Mouse (Mus musculus) lung, embryonic 14.5 days (tissue): ENCODE results near the gene Strn4. TPM values are rescaled to one million over a fixed set of nuclear protein-coding genes. Genes with fewer than 3 reads are reported as not detected.

Experiments used
- ATAC-seq: fragments of 200-750 bp; cut with Nextera tagmentation; 2 replicates; pipeline ENCODE4 v1.8.0; 2017; ENCODE audit warnings: mild to moderate bottlenecking, moderate TSS enrichment, moderate library complexity; ENCODE audit not compliant: insufficient read depth
- DNase-seq: peaks from one replicate; pipeline ENCODE4 v3.0.0-alpha.2; 2015
- H3K27ac ChIP-seq: fragments of 300-500 bp; sonication (generic); 2 replicates; pipeline ENCODE4 v1.5.1; 2014; ENCODE audit warnings: low read depth, mild to moderate bottlenecking, moderate library complexity
- H3K27me3 ChIP-seq: fragments of 300-500 bp; sonication (generic); 2 replicates; pipeline ENCODE4 v1.6.1; 2014; ENCODE audit warnings: low read length, control low read depth; ENCODE audit not compliant: insufficient read depth
- H3K36me3 ChIP-seq: fragments of 300-500 bp; sonication (generic); 2 replicates; pipeline ENCODE4 v1.6.1; 2014; ENCODE audit warnings: control low read depth; ENCODE audit not compliant: insufficient read depth
- H3K4me1 ChIP-seq: fragments of 300-500 bp; sonication (generic); 2 replicates; pipeline ENCODE4 v1.6.1; 2014; ENCODE audit warnings: antibody characterized with exemption, control low read depth; ENCODE audit not compliant: insufficient read depth
- H3K4me2 ChIP-seq: fragments of 300-500 bp; sonication (generic); 2 replicates; pipeline ENCODE4 v1.6.1; 2014; ENCODE audit warnings: mild to moderate bottlenecking
- H3K4me3 ChIP-seq: fragments of 300-500 bp; sonication (generic); 2 replicates; pipeline ENCODE4 v1.5.1; 2014; ENCODE audit warnings: low read depth, low read length
- H3K9ac ChIP-seq: fragments of 300-500 bp; sonication (generic); 2 replicates; pipeline ENCODE4 v1.6.1; 2014
- H3K9me3 ChIP-seq: fragments of 300-500 bp; sonication (generic); 2 replicates; pipeline ENCODE4 v1.6.1; 2016; ENCODE audit warnings: low read depth, low read length, control low read depth
- CTCF ChIP-seq: IDR thresholded peaks from 2 replicates; pipeline ENCODE4 v1.5.1; 2016; ENCODE audit warnings: antibody characterized with exemption, low read depth
- WGBS: fragments of 180-500 bp; shearing (Covaris S2); extraction: QIAGEN DNeasy Blood & Tissue Kit; methylation state at CpG from one replicate; pipeline ENCODE4 v1.1.7; 2014; 5-methylcytosine and 5-hydroxymethylcytosine counted together
- polyA plus RNA-seq: library from polyadenylated mRNA; unstranded; fragments of >200 nt; fragmentation: Nextera tagmentation; extraction: Ambion mirVana; gene quantifications from 2 replicates; pipeline ENCODE4 v1.2.1, GENCODE M21; 2014

The Strn4 gene
- polyA plus RNA-seq, 1 experiment from 2014 or later = 134 TPM

GRCm38 (mm10) chr7:16817693-16818092 lies 2.0 kb downstream of the Strn4 start:
- 39% methylated on average over 3 of the region's 3 CpGs for WGBS
- Histone ChIP-seq H3K36me3 (peaks cover 32% of the 10 kb centered on the region), H3K4me3 (peak overlapping the region; percentile 99), H3K4me1 (peaks cover 30% of the 10 kb centered on the region), H3K27me3 (no peaks in the 10 kb centered on the region), H3K9ac (peak overlapping the region; percentile 100), H3K9me3 (no peaks in the 10 kb centered on the region), H3K27ac (no peak overlapping the region), H3K4me2 (peak overlapping the region; percentile 97)
- ATAC-seq = no peak
- TF ChIP-seq CTCF = no peak
- peak; percentile 22 for DNase-seq

DNA sequence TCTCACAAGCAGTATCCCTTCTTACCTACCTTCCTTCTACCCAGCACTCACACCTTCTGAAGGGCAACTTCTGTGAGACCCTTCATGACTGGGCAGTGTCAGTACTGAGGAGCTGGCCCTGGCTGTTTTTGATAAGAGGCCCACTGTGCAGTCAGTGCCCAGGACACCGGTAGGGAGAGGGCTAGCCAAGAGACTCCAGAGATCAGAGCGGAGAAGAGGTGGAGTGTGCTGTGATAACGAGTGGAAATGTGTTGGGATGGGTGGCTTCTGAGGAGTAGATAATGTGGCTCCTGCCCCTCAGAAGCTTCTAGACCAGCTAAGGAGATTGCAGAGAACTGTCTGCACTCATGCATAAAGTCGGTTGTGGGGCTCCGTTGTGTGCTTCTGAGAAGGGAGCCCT lies 4.1 kb downstream of the Strn4 start:
- Histone ChIP-seq H3K4me1 (peaks cover 30% of the 10 kb centered on the region), H3K9ac (no peak overlapping the region), H3K27me3 (no peaks in the 10 kb centered on the region), H3K9me3 (no peaks in the 10 kb centered on the region), H3K4me2 (no peak overlapping the region), H3K36me3 (peaks cover 42% of the 10 kb centered on the region), H3K27ac (no peak overlapping the region), H3K4me3 (no peak overlapping the region)
- ATAC-seq (no peak), DNase-seq (no peak)
- 82% methylated on average over 5 of the region's 5 CpGs for WGBS
- no peak for TF ChIP-seq CTCF

- no peak for TF ChIP-seq CTCF
- Histone ChIP-seq H3K27ac (no peak overlapping the region), H3K9me3 (no peaks in the 10 kb centered on the region), H3K4me2 (no peak overlapping the region), H3K9ac (no peak overlapping the region), H3K4me1 (peaks cover 28% of the 10 kb centered on the region), H3K4me3 (no peak overlapping the region), H3K36me3 (peaks cover 44% of the 10 kb centered on the region), H3K27me3 (no peaks in the 10 kb centered on the region)
- no peak for DNase-seq
- ATAC-seq = no peak
- 62% methylated on average over 5 of the region's 5 CpGs for WGBS
Measured at GRCm38 (mm10) chr7:16820271-16820763, 4.6 kb downstream of the Strn4 start.

DNA sequence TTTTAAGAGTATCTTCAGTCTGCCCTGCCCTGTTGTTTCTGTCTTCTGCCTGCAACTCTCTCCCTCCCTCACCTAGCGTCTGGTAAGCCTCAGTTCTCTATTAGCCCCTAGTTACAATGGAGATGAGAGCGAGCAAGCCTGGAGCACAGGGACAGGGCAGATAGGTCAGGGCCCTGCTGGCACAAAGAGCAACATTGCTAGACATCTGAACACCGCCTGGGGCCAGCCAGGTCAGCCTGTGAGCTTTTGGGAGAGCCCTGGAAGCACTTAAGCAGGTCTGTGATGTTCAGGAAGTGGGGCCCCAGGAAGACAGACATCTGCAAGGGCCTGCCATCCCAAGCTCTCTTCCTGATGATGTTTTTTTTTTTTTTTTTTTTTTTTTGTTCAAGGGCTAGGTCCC lies 5.4 kb downstream of the Strn4 start:
- H3K27ac ChIP-seq = no peak overlapping the region
- WGBS = 56% methylated on average over 3 of the region's 3 CpGs
- H3K9me3 ChIP-seq = no peaks in the 10 kb centered on the region
- H3K36me3 ChIP-seq = peaks cover 52% of the 10 kb centered on the region
- H3K4me2 ChIP-seq = no peak overlapping the region
- no peak for TF ChIP-seq CTCF
- DNase-seq = no peak
- H3K4me1 ChIP-seq = peaks cover 23% of the 10 kb centered on the region
- no peaks in the 10 kb centered on the region for H3K27me3 ChIP-seq
- H3K9ac ChIP-seq = no peak overlapping the region
- H3K4me3 ChIP-seq = no peak overlapping the region
- ATAC-seq = no peak

DNA sequence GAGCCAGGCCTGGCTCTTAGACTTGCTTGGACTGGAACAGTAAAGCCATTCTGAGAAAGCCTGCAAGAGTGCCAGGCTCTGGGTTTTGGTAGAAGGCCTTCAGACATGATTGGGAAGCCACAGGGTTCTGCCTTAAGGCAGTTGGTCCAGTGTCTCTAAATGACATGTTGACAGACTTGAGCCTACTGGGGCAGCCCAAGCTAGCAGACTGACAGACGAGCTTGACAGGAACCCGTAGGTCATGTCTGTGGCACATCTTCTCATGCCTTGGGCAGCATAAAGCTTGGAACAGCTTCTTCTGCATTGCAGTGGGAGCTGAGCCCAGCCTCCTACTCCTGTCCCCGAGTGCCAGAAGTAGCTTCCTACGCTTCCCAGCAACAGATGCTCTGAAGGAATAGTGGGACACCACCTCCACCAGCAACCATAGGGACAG lies 6.0 kb downstream of the Strn4 start:
- DNase-seq (no peak), ATAC-seq (no peak)
- Histone ChIP-seq H3K27ac (no peak overlapping the region), H3K4me2 (no peak overlapping the region), H3K36me3 (peaks cover 58% of the 10 kb centered on the region), H3K4me1 (peaks cover 23% of the 10 kb centered on the region), H3K9ac (no peak overlapping the region), H3K27me3 (no peaks in the 10 kb centered on the region), H3K4me3 (no peak overlapping the region), H3K9me3 (no peaks in the 10 kb centered on the region)
- TF ChIP-seq CTCF = no peak
- WGBS = 74% methylated on average over 4 of the region's 4 CpGs

DNA sequence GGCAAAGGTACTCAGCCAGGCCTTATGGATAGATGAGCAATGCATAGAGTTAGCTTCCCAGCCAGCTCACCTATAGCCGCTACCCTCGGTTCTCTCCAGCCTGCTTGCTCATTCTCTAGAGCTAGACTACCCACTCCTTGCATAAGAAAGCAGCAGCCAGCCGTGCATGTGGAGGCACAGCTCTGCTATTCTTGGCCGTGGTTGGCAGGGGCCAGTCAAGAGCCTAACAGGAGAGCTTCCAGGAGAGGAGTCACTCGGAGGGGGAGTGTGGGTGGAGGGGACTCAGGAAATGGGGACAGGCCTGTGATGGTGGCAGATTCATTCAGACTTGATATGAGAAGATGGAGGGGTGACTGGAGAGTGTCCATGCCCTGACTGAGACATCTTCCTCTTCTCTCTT lies 8.0 kb downstream of the Strn4 start:
- no peak for ATAC-seq
- WGBS = 77% methylated on average over 5 of the region's 5 CpGs
- DNase-seq = no peak
- Histone ChIP-seq H3K9me3 (no peaks in the 10 kb centered on the region), H3K27ac (no peak overlapping the region), H3K36me3 (peaks cover 79% of the 10 kb centered on the region), H3K4me3 (no peak overlapping the region), H3K4me2 (no peak overlapping the region), H3K27me3 (no peaks in the 10 kb centered on the region), H3K9ac (no peak overlapping the region), H3K4me1 (peaks cover 7% of the 10 kb centered on the region)
- no peak for TF ChIP-seq CTCF

- Histone ChIP-seq H3K36me3 (peaks cover 92% of the 10 kb centered on the region), H3K4me2 (no peak overlapping the region), H3K27ac (no peak overlapping the region), H3K4me1 (no peaks in the 10 kb centered on the region; the same call in 1 of the 2 replicates), H3K27me3 (no peaks in the 10 kb centered on the region), H3K9me3 (no peaks in the 10 kb centered on the region), H3K4me3 (no peak overlapping the region), H3K9ac (no peak overlapping the region)
- peak; percentile 44 for TF ChIP-seq CTCF
- 79% methylated on average over 10 of the region's 10 CpGs for WGBS
- ATAC-seq (no peak), DNase-seq (peak; percentile 52)
Measured at GRCm38 (mm10) chr7:16825785-16826184, 10.1 kb downstream of the Strn4 start.

DNA sequence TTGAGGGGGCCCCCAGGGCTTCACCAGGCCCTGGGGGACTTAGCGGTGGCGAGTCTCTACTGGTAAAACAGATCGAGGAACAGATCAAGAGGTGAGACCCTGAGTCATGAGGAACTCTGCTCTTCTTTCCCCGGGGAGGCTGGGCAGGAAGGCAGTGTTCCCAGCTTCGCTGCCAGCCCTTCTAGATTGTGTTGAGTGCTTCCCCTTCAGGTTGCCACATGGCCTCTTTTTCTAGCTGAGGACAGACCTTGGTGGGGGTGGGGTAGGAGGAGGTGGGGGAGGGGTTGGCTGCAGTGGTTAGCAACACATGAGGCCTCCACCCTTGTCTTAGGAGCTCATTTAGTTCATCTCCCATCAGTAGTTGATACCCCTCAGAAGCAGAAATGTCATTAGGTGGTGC lies 10.9 kb downstream of the Strn4 start:
- Histone ChIP-seq H3K4me1 (no peaks in the 10 kb centered on the region; the same call in 1 of the 2 replicates), H3K36me3 (peaks cover 95% of the 10 kb centered on the region), H3K4me3 (no peak overlapping the region), H3K9me3 (no peaks in the 10 kb centered on the region), H3K9ac (no peak overlapping the region), H3K27ac (no peak overlapping the region), H3K27me3 (no peaks in the 10 kb centered on the region), H3K4me2 (no peak overlapping the region)
- DNase-seq = no peak
- TF ChIP-seq CTCF = no peak
- WGBS = 80% methylated on average over 5 of the region's 5 CpGs
- ATAC-seq = no peak
